Mouse (Mus musculus) embryonic facial prominence, embryonic 14.5 days (tissue): Measurements from ENCODE around the gene Macf1. TPM values are rescaled to one million over a fixed set of nuclear protein-coding genes. Genes with fewer than 3 reads are reported as not detected.
A peak's percentile ranks its signal among the peaks of the same experiment; 100 is the strongest.

ENCODE experiments used
- ATAC-seq: fragments of 200-750 bp; cut with Nextera tagmentation; 2 replicates; pipeline ENCODE4 v1.8.0; 2017; ENCODE audit warnings: low read depth, moderate number of reproducible peaks, moderate TSS enrichment
- DNase-seq: peaks from one replicate; pipeline ENCODE4 v3.0.0-alpha.2; 2015; ENCODE audit warnings: low spot score
- H3K27ac ChIP-seq: fragments of 300-500 bp; sonication (generic); replicated peaks from 2 replicates; pipeline ENCODE4 v1.5.1; 2014; ENCODE audit warnings: low read depth, mild to moderate bottlenecking, low read length, moderate library complexity
- H3K27me3 ChIP-seq: fragments of 300-500 bp; sonication (generic); replicated peaks from 2 replicates; pipeline ENCODE4 v1.6.1; 2014; ENCODE audit warnings: low read length; ENCODE audit not compliant: control insufficient read depth, insufficient read depth
- H3K36me3 ChIP-seq: fragments of 300-500 bp; sonication (generic); 2 replicates; pipeline ENCODE4 v1.6.1; 2014; ENCODE audit warnings: low read length, mixed read lengths; ENCODE audit not compliant: control insufficient read depth, insufficient read depth
- H3K4me1 ChIP-seq: fragments of 300-500 bp; sonication (generic); 2 replicates; pipeline ENCODE4 v1.6.1; 2014; ENCODE audit warnings: antibody characterized with exemption, low read length; ENCODE audit not compliant: control insufficient read depth, insufficient read depth
- H3K4me2 ChIP-seq: fragments of 300-500 bp; sonication (generic); 2 replicates; pipeline ENCODE4 v1.6.1; 2014; ENCODE audit warnings: low read depth, mild to moderate bottlenecking, low read length, moderate library complexity, mixed read lengths
- H3K4me3 ChIP-seq: fragments of 300-500 bp; sonication (generic); 2 replicates; pipeline ENCODE4 v1.5.1; 2014; ENCODE audit warnings: low read depth, mild to moderate bottlenecking, low read length
- H3K9ac ChIP-seq: fragments of 300-500 bp; sonication (generic); 2 replicates; pipeline ENCODE4 v1.6.1; 2014; ENCODE audit warnings: low read depth, mild to moderate bottlenecking, low read length, moderate library complexity, mixed read lengths
- H3K9me3 ChIP-seq: fragments of 300-500 bp; sonication (generic); 2 replicates; pipeline ENCODE4 v1.6.1; 2016; ENCODE audit warnings: low read length; ENCODE audit not compliant: control insufficient read depth
- WGBS: fragments of 180-500 bp; shearing (Covaris S2); extraction: QIAGEN DNeasy Blood & Tissue Kit; methylation state at CpG from one replicate; pipeline ENCODE4 v1.1.7; 2014; 5-methylcytosine and 5-hydroxymethylcytosine counted together
- microRNA-seq: library from miRNA; unstranded; fragments of <30 nt; microRNA quantifications from one replicate; pipeline ENCODE4, GENCODE M21; 2016; ENCODE audit warnings: borderline number of aligned reads
- polyA plus RNA-seq: library from polyadenylated mRNA; unstranded; fragments of >200 nt; fragmentation: Nextera tagmentation; extraction: Ambion mirVana; gene quantifications from 2 replicates; pipeline ENCODE4 v1.2.1, GENCODE M21; 2014

The Macf1 gene
- polyA plus RNA-seq, 1 experiment from 2014 or later = 80.5 TPM

DNA sequence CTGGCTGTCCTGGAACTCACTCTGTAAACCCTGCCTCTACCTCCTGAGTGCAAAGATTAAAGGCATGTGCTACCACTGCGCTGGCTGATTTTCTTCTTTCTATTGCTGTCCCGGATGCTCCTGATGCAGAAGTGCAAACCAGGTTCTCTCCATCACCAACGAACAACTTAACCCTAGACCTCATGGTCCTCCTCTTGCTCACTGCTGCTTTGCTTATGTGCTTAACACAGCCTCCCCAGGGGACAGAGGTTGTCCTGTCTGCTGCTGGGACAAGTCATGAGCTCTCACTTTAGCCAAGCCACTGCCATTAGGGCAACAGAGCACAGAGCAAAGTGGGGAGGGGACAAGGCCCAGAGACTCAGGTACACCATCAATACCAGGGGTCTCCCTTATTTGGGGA, 369.7 kb downstream of the Macf1 start:
- Histone ChIP-seq H3K9ac (no peak overlapping the region), H3K9me3 (no peaks in the 10 kb centered on the region), H3K4me3 (no peak overlapping the region), H3K4me2 (no peak overlapping the region), H3K27me3 (no peaks in the 10 kb centered on the region), H3K36me3 (no peaks in the 10 kb centered on the region), H3K27ac (no peak overlapping the region), H3K4me1 (no peaks in the 10 kb centered on the region)
- WGBS = 79% methylated on average over 3 of the region's 3 CpGs
- DNase-seq (no peak), ATAC-seq (no peak)

DNA sequence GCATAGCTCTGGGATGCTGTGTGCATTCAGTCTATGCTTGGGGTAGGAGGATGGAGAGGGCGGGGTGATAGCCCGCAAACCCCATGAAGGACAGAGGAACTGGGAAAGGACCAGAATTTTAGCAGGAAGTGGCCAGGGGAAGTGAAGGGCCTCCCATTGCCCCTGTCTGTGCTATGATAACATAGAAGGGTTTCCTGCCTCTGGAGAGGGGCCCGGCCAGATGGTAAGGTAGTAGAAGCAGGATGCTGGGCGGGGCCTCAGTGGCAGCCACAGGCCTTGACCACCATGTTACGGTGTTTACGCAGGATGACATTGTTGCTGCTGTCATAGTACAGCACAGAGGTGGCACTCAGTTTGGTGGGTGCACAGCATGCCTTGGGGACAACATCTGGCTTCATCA, 371.1 kb downstream of the Macf1 start:
- Histone ChIP-seq H3K27ac (no peak overlapping the region), H3K4me1 (no peaks in the 10 kb centered on the region), H3K27me3 (no peaks in the 10 kb centered on the region), H3K4me2 (no peak overlapping the region), H3K4me3 (no peak overlapping the region), H3K9ac (no peak overlapping the region), H3K9me3 (no peaks in the 10 kb centered on the region), H3K36me3 (no peaks in the 10 kb centered on the region)
- WGBS = 85% methylated on average over 6 of the region's 6 CpGs
- DNase-seq (no peak), ATAC-seq (no peak)

DNA sequence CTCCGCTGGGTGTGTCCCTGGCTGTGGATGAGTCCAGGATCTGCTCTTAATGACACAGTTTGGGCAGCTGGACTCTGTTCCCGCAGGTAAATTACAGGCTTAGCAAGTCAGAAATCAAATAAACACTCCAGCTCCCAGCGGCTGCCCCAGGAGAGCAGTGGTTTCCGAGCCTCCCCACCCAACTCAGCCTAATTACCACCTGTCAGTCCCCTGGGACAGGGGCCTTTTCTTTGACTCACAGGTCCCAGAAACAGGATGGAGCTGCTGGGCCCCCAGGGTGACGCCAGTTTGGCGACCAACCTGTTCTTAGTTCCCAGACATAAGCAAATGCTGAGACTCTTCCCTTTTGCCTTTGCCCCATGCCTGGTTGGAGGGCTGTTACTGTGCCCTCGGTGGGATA, 372.3 kb downstream of the Macf1 start:
- H3K4me1 ChIP-seq = no peaks in the 10 kb centered on the region
- H3K27ac ChIP-seq = no peak overlapping the region
- H3K27me3 ChIP-seq = no peaks in the 10 kb centered on the region
- DNase-seq = peak; percentile 56
- 83% methylated on average over 7 of the region's 7 CpGs for WGBS
- no peak overlapping the region for H3K4me3 ChIP-seq
- no peaks in the 10 kb centered on the region for H3K36me3 ChIP-seq
- no peaks in the 10 kb centered on the region for H3K9me3 ChIP-seq
- H3K4me2 ChIP-seq = no peak overlapping the region
- ATAC-seq = peak; percentile 39; the same call in 1 of the 2 replicates
- no peak overlapping the region for H3K9ac ChIP-seq

DNA sequence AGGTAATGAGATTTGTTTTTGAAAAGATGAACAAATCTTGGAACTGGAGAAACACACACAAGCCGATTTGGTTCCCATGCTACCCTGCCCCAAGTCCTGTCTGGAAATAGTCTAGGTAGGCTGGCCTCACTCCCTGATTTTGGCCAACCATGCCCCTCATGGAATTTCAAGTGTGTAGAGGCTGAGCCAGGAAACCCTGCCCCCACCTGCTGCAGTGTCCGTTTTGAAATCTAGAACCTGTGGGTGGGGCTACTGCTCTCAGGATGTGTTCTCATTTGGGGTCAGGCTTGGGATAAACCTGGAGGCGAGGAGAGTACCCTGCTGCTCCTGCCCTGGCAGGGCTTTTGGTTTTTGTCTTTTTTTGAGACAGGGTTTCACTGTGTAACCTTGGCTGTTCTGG, 375.9 kb downstream of the Macf1 start:
- Histone ChIP-seq H3K9ac (no peak overlapping the region), H3K27ac (no peak overlapping the region), H3K4me2 (no peak overlapping the region), H3K4me3 (no peak overlapping the region), H3K9me3 (no peaks in the 10 kb centered on the region), H3K27me3 (no peaks in the 10 kb centered on the region), H3K4me1 (no peaks in the 10 kb centered on the region), H3K36me3 (peaks cover 7% of the 10 kb centered on the region)
- no peak for ATAC-seq
- no peak for DNase-seq
- WGBS = 53% methylated on average over 3 of the region's 3 CpGs

DNA sequence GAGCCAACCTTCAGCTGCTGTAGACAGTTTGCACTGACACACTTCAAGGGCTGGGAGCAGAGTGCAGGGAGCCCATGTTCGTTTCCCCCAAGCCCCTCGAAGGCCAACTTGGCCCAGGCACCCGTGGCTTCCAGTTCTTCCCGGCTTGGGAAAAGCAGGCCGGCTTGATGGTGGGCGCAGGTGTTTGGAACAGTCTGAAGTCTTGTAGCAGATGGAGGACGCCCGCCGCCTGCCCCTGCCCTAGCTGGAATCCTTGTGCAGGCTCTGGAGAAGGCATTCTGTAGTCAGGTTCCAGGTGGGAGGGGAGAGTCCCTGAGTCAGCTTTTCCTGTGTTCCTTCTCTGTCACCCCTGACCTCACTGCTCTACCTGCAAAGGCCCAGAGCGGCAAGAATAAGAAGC, 377.2 kb downstream of the Macf1 start:
- no peaks in the 10 kb centered on the region for H3K27me3 ChIP-seq
- H3K4me2 ChIP-seq = no peak overlapping the region
- 81% methylated on average over 10 of the region's 10 CpGs for WGBS
- no peak for DNase-seq
- no peaks in the 10 kb centered on the region for H3K9me3 ChIP-seq
- H3K27ac ChIP-seq = no peak overlapping the region
- H3K36me3 ChIP-seq = peaks cover 20% of the 10 kb centered on the region
- no peaks in the 10 kb centered on the region for H3K4me1 ChIP-seq
- no peak overlapping the region for H3K4me3 ChIP-seq
- ATAC-seq = no peak
- H3K9ac ChIP-seq = no peak overlapping the region

DNA sequence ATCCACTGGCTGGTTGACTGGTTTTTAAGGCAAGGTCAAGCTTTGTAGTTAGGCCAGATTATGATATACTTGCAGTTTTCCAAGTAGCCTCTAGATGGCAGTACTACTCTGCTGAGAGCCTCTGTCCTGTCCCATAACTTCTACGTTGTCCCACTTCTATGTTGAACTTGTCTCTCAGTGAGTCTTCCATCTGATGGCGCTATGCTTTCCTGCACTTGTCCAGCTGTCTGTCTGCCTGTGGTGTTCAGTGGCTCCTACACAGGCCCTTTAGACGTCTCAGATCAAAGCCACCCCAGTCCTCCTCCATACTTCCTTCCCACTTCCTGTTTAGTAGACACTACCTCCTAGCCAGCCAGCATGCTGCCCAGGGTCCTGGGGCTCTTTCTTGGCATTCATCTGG, 378.4 kb downstream of the Macf1 start:
- H3K36me3 ChIP-seq = peaks cover 27% of the 10 kb centered on the region
- no peak overlapping the region for H3K9ac ChIP-seq

More for the DNA sequence above, 378.4 kb downstream of the Macf1 start:
- Histone ChIP-seq H3K27ac (no peak overlapping the region), H3K9me3 (no peaks in the 10 kb centered on the region), H3K4me1 (no peaks in the 10 kb centered on the region), H3K4me3 (no peak overlapping the region), H3K4me2 (no peak overlapping the region), H3K27me3 (no peaks in the 10 kb centered on the region)
- DNase-seq (peak; percentile 57), ATAC-seq (0 out of 2 replicates have a peak, but pooled peaks have one; percentile 44)
- 25% methylated on average over 3 of the region's 3 CpGs for WGBS

Small RNAs within 50 kb of the gene (microRNA-seq; reads per million reads assigned to microRNA genes)
- gene Mir6398 = not detected

Other genes starting within 250 kb of the Macf1 start
- gene Ndufs5, start 33.8 kb upstream of the Macf1 start, polyA plus RNA-seq = 367 and 408 TPM in 2 replicates
- gene Akirin1, start 66.0 kb upstream of the Macf1 start, polyA plus RNA-seq = 60.2 and 64.0 TPM in 2 replicates
- 3.6 and 4.7 TPM in 2 replicates for gene Rhbdl2, start 103.5 kb upstream of the Macf1 start, polyA plus RNA-seq
- not detected in 2 replicates for gene 4933427I04Rik, start 175.3 kb upstream of the Macf1 start, polyA plus RNA-seq
- 67.5 and 81.0 TPM in 2 replicates for gene Mycbp, start 220.5 kb upstream of the Macf1 start, polyA plus RNA-seq
- 54.7 and 56.6 TPM in 2 replicates for gene Rragc, start 233.1 kb upstream of the Macf1 start, polyA plus RNA-seq
- gene 4930535I16Rik, start 233.7 kb upstream of the Macf1 start, polyA plus RNA-seq = not detected in 2 replicates